Mouse (Mus musculus): ENCODE results near the gene Olfr600. TPM values are rescaled to one million over a fixed set of nuclear protein-coding genes. Genes with fewer than 3 reads are reported as not detected.
"Not testable (repeated sequence)": the region's sequence is repeated elsewhere in the genome, so short reads cannot be mapped to it uniquely, and the experiment has no call there.

Olfr600 gene
- not detected in 2 replicates for polyA plus RNA-seq (2014; fragmentation: Nextera tagmentation; extraction: Ambion mirVana)

DNA sequence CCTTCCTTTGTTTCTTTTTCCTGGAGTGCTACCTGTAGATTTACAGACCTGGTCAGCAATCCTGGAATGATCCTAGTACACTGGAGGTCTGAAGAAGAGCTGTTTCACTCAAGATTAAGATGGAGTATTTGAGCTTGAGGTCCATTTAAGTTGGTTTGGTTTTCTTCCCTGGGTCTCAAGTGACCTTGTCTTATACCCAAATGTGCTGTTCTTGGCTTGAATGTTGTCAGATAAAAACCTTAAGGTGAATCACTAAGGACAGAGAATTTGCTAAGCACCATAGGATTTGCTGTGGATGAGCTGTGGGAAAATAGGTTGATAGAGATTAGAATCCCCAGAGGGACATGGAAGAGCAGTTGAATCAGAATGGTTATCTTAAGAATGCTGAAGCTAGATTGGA, at the start of gene Olfr600:
Olfr600 (minus strand) TSS at position 101 of the 400 bp plus-strand sequence.
- no peaks in the 10 kb centered on the region for H3K27me3 ChIP-seq (ENCODE audit: control insufficient read depth, insufficient read depth, low read length)

GRCm38 (mm10) chr7:103398981-103399380, 49.5 kb upstream of the Olfr600 start:
- H3K27ac ChIP-seq (ENCODE audit: low read depth, low read length): no peak overlapping the region
- no peak overlapping the region for H3K4me2 ChIP-seq (replicated peaks; ENCODE audit: low read depth, low read length)
- H3K4me3 ChIP-seq (ENCODE audit: low read length): no peak overlapping the region
- H3K9me3 ChIP-seq (ENCODE audit: control insufficient read depth, low read length): no peaks in the 10 kb centered on the region
- H3K27me3 ChIP-seq (ENCODE audit: control insufficient read depth, insufficient read depth, low read length): no peaks in the 10 kb centered on the region
- ATAC-seq (ENCODE audit: low FRiP score, low TSS enrichment): no peak
- WGBS: 17% methylated on average over 1 of the region's 1 CpGs
- H3K36me3 ChIP-seq (ENCODE audit: control insufficient read depth, insufficient read depth, low read length): no peaks in the 10 kb centered on the region
- H3K9ac ChIP-seq (ENCODE audit: low read depth, low read length): no peak overlapping the region
- no peaks in the 10 kb centered on the region for H3K4me1 ChIP-seq (ENCODE audit: control insufficient read depth, insufficient read depth, low read length)

More for the DNA sequence above, at the start of gene Olfr600:
- Histone ChIP-seq H3K36me3 (ENCODE audit: control insufficient read depth, insufficient read depth, low read length) (no peaks in the 10 kb centered on the region), H3K4me1 (ENCODE audit: control insufficient read depth, insufficient read depth, low read length) (no peaks in the 10 kb centered on the region), H3K9ac (ENCODE audit: low read depth, low read length) (no peak within 1 kb of the TSS), H3K4me2 (replicated peaks; ENCODE audit: low read depth, low read length) (no peak within 1 kb of the TSS), H3K9me3 (ENCODE audit: control insufficient read depth, low read length) (no peaks in the 10 kb centered on the region), H3K4me3 (ENCODE audit: low read length) (no peak within 1 kb of the TSS), H3K27ac (ENCODE audit: low read depth, low read length) (no peak within 1 kb of the TSS)
- ATAC-seq (ENCODE audit: low FRiP score, low TSS enrichment): no peak

- H3K27me3 ChIP-seq (ENCODE audit: control insufficient read depth, insufficient read depth, low read length): no peaks in the 10 kb centered on the region
These were observed 48.3 kb upstream of the Olfr600 start for GRCm38 (mm10) chr7:103397758-103398157.

GRCm38 (mm10) chr7:103386077-103386476, 36.6 kb upstream of the Olfr600 start, which contains the start of gene Olfr603:
TSS of gene Olfr603 (minus strand) at chr7:103386177.
- Histone ChIP-seq H3K9ac (ENCODE audit: low read depth, low read length) (no peak within 1 kb of the TSS), H3K4me1 (ENCODE audit: control insufficient read depth, insufficient read depth, low read length) (no peaks in the 10 kb centered on the region), H3K36me3 (ENCODE audit: control insufficient read depth, insufficient read depth, low read length) (no peaks in the 10 kb centered on the region), H3K9me3 (ENCODE audit: control insufficient read depth, low read length) (no peaks in the 10 kb centered on the region), H3K4me3 (ENCODE audit: low read length) (no peak within 1 kb of the TSS), H3K4me2 (replicated peaks; ENCODE audit: low read depth, low read length) (no peak within 1 kb of the TSS), H3K27ac (ENCODE audit: low read depth, low read length) (no peak within 1 kb of the TSS), H3K27me3 (ENCODE audit: control insufficient read depth, insufficient read depth, low read length) (no peaks in the 10 kb centered on the region)
- no peak for ATAC-seq (ENCODE audit: low FRiP score, low TSS enrichment)

More at GRCm38 (mm10) chr7:103397758-103398157, 48.3 kb upstream of the Olfr600 start:
- H3K4me1 ChIP-seq (ENCODE audit: control insufficient read depth, insufficient read depth, low read length): no peaks in the 10 kb centered on the region
- no peak overlapping the region for H3K27ac ChIP-seq (ENCODE audit: low read depth, low read length)
- H3K4me3 ChIP-seq (ENCODE audit: low read length): no peak overlapping the region
- no peak overlapping the region for H3K4me2 ChIP-seq (replicated peaks; ENCODE audit: low read depth, low read length)
- no peak overlapping the region for H3K9ac ChIP-seq (ENCODE audit: low read depth, low read length)
- H3K9me3 ChIP-seq (ENCODE audit: control insufficient read depth, low read length): no peaks in the 10 kb centered on the region
- ATAC-seq (ENCODE audit: low FRiP score, low TSS enrichment): no peak
- H3K36me3 ChIP-seq (ENCODE audit: control insufficient read depth, insufficient read depth, low read length): no peaks in the 10 kb centered on the region

GRCm38 (mm10) chr7:103362555-103362954, 13.1 kb upstream of the Olfr600 start, which contains the start of gene Olfr601:
TSS of gene Olfr601 (minus strand) at chr7:103362655.
- no peaks in the 10 kb centered on the region for H3K27me3 ChIP-seq (ENCODE audit: control insufficient read depth, insufficient read depth, low read length)
- no peak within 1 kb of the TSS for H3K4me2 ChIP-seq (replicated peaks; ENCODE audit: low read depth, low read length)
- H3K36me3 ChIP-seq (ENCODE audit: control insufficient read depth, insufficient read depth, low read length): no peaks in the 10 kb centered on the region
- no peak within 1 kb of the TSS for H3K9ac ChIP-seq (ENCODE audit: low read depth, low read length)
- 95% methylated on average over 1 of the region's 1 CpGs for WGBS
- H3K9me3 ChIP-seq (ENCODE audit: control insufficient read depth, low read length): no peaks in the 10 kb centered on the region
- no peak for ATAC-seq (ENCODE audit: low FRiP score, low TSS enrichment)
- no peak within 1 kb of the TSS for H3K27ac ChIP-seq (ENCODE audit: low read depth, low read length)
- H3K4me3 ChIP-seq (ENCODE audit: low read length): no peak within 1 kb of the TSS
- no peaks in the 10 kb centered on the region for H3K4me1 ChIP-seq (ENCODE audit: control insufficient read depth, insufficient read depth, low read length)

- no peak within 1 kb of the TSS for H3K4me2 ChIP-seq (replicated peaks; ENCODE audit: low read depth, low read length)
- 90% methylated on average over 1 of the region's 1 CpGs for WGBS
- no peaks in the 10 kb centered on the region for H3K9me3 ChIP-seq (ENCODE audit: control insufficient read depth, low read length)
- no peaks in the 10 kb centered on the region for H3K4me1 ChIP-seq (ENCODE audit: control insufficient read depth, insufficient read depth, low read length)
- no peaks in the 10 kb centered on the region for H3K36me3 ChIP-seq (ENCODE audit: control insufficient read depth, insufficient read depth, low read length)
- ATAC-seq (ENCODE audit: low FRiP score, low TSS enrichment): no peak
- H3K9ac ChIP-seq (ENCODE audit: low read depth, low read length): no peak within 1 kb of the TSS
- no peaks in the 10 kb centered on the region for H3K27me3 ChIP-seq (ENCODE audit: control insufficient read depth, insufficient read depth, low read length)
- no peak within 1 kb of the TSS for H3K4me3 ChIP-seq (ENCODE audit: low read length)
- H3K27ac ChIP-seq (ENCODE audit: low read depth, low read length): no peak within 1 kb of the TSS
These were observed 13.9 kb downstream of the Olfr600 start, which contains the start of gene Olfr599 for GRCm38 (mm10) chr7:103335617-103336016. TSS of gene Olfr599 (plus strand) at chr7:103335917.

GRCm38 (mm10) chr7:103323268-103323667, 26.2 kb downstream of the Olfr600 start, which contains the start of gene Olfr598:
TSS of gene Olfr598 (plus strand) at chr7:103323568.
- H3K27ac ChIP-seq (ENCODE audit: low read depth, low read length): no peak within 1 kb of the TSS
- no peaks in the 10 kb centered on the region for H3K4me1 ChIP-seq (ENCODE audit: control insufficient read depth, insufficient read depth, low read length)
- no peaks in the 10 kb centered on the region for H3K9me3 ChIP-seq (ENCODE audit: control insufficient read depth, low read length)
- no peak for ATAC-seq (ENCODE audit: low FRiP score, low TSS enrichment)
- no peaks in the 10 kb centered on the region for H3K27me3 ChIP-seq (ENCODE audit: control insufficient read depth, insufficient read depth, low read length)
- no peak within 1 kb of the TSS for H3K4me3 ChIP-seq (ENCODE audit: low read length)
- no peak within 1 kb of the TSS for H3K9ac ChIP-seq (ENCODE audit: low read depth, low read length)
- H3K4me2 ChIP-seq (replicated peaks; ENCODE audit: low read depth, low read length): no peak within 1 kb of the TSS
- no peaks in the 10 kb centered on the region for H3K36me3 ChIP-seq (ENCODE audit: control insufficient read depth, insufficient read depth, low read length)

- H3K9ac ChIP-seq (ENCODE audit: low read depth, low read length); H3K4me2 ChIP-seq (replicated peaks; ENCODE audit: low read depth, low read length); H3K36me3 ChIP-seq (ENCODE audit: control insufficient read depth, insufficient read depth, low read length); H3K27me3 ChIP-seq (ENCODE audit: control insufficient read depth, insufficient read depth, low read length); H3K9me3 ChIP-seq (ENCODE audit: control insufficient read depth, low read length); H3K4me3 ChIP-seq (ENCODE audit: low read length); H3K27ac ChIP-seq (ENCODE audit: low read depth, low read length); ATAC-seq (ENCODE audit: low FRiP score, low TSS enrichment); H3K4me1 ChIP-seq (ENCODE audit: control insufficient read depth, insufficient read depth, low read length): not testable (repeated sequence)
- 98% methylated on average over 2 of the region's 2 CpGs for WGBS
These were observed 33.5 kb downstream of the Olfr600 start, which contains the start of gene Olfr597 for GRCm38 (mm10) chr7:103316015-103316414. TSS of gene Olfr597 (plus strand) at chr7:103316315.

DNA sequence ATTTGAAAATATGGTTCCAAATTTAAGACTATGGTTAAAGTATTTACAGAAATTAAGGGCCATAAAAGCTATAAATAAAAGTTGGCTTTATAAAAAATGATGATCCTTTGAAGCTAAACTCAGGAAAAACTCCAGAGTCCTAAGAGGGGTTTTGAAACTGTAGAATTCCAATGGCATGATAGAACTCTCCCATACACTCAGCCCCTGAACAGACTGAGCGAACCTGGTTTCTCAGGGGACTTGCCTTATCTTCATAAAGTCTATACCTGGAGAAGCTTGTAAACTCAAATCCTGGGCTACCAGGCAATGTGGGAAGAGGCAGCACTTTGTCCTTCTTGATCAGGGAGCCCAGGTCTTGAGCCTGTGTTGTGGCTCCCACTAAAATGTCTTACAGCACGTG, 44.1 kb downstream of the Olfr600 start, which contains the start of gene Olfr596:
Olfr596 (plus strand) TSS at position 301 of the 400 bp plus-strand sequence.
- not testable (repeated sequence) for ATAC-seq (ENCODE audit: low FRiP score, low TSS enrichment); H3K27me3 ChIP-seq (ENCODE audit: control insufficient read depth, insufficient read depth, low read length); H3K9me3 ChIP-seq (ENCODE audit: control insufficient read depth, low read length); H3K4me1 ChIP-seq (ENCODE audit: control insufficient read depth, insufficient read depth, low read length); H3K4me3 ChIP-seq (ENCODE audit: low read length); H3K27ac ChIP-seq (ENCODE audit: low read depth, low read length); H3K9ac ChIP-seq (ENCODE audit: low read depth, low read length); H3K4me2 ChIP-seq (replicated peaks; ENCODE audit: low read depth, low read length); H3K36me3 ChIP-seq (ENCODE audit: control insufficient read depth, insufficient read depth, low read length)
- 94% methylated on average over 2 of the region's 2 CpGs for WGBS
